Mouse (Mus musculus): Measurements from ENCODE around the gene Plin5.

Plin5 gene

DNA sequence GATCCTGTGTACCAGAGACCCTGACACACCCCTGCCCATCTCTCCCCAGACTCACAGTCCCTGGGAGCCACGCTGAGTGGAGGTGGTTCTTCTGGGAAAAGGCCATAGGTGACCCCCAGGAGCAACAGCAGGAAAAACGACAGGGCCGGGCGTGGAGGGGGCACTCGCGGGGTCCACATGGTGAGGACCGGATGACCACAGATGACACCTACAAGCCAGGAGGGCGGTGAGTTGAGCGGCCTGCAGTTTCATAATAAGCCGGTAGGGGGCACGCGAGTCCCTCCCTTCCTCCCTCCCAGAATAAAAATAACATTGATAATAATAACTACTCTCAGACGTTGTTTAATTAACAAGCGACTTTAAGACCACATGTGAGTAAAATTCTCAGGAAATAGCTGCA lies 15.3 kb upstream of the Plin5 start:
- DNase-seq = peak; percentile 65 to 78

- peak; percentile 74 to 86 for DNase-seq
Measured at GRCm38 (mm10) chr17:56131814-56132213, 14.4 kb upstream of the Plin5 start.

GRCm38 (mm10) chr17:56131136-56131535 lies 13.7 kb upstream of the Plin5 start:
- no peak for DNase-seq

DNA sequence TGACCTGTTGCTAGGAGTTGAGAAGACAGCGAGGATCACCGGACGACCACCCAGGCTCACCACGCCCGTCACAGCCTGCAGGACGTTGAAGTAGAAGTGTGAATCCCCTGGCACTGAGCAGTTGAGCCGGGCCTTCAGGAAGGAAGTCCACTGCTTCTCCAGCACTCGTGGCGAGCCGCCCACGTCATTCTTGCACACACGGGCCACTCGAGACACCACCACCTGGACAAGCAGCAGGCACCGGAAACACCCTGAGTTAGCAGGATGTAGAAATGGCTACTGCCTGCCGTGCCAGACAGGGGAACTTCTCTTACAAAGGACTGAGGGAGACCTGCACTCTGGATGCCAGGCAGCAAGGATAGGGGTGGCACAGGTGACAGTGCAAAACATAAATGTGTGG lies 10.8 kb upstream of the Plin5 start:
- no peak for DNase-seq

- no peak for DNase-seq
Measured at GRCm38 (mm10) chr17:56126175-56126574, 8.8 kb upstream of the Plin5 start.

- DNase-seq = no peak
Measured at GRCm38 (mm10) chr17:56125276-56125630, 7.9 kb upstream of the Plin5 start.

DNA sequence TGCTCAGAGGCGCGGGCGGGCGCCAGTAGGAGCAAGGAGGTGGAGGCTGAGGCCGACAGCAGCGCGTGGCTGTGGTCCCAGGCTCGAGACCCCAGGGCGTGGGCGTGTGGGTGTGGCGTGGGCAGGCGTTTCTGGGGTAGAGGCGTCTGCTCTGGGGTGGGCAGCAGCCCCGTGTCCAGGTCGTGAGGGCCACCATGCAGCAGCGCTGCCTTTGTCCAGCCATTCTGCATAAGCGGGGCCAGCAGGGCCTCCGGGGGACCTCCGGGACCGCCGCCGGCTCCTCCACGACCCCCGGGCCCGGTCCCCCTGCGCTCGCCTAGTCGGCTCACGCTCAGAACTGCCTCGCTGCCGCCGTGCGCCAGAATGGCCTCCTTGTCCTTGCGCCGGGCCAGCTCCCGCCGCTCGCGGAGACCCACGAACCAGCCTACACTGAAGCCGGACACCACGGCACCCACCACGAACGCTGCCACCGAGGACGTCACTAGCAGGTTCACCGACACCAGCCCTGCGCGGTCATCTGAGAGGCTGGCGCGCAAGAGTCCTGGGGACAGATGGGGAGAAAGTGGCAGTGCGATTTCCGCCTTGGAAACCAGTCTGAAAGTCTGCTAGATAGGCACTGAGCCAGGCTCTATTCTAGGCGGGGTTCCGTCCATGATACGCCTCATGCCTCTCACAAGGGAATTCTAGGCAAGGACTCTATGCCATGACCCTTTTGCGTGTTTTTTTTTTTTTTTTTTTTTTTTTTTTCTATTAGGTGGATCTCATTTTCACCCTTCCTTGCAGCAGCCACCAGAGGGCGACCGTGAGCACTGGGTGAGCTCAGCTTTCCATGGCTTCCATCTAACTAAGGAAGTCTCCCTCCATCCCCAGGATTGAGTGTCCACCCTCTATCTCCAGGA lies 7.2 kb upstream of the Plin5 start:
- DNase-seq = peak; percentile 75 to 76

DNA sequence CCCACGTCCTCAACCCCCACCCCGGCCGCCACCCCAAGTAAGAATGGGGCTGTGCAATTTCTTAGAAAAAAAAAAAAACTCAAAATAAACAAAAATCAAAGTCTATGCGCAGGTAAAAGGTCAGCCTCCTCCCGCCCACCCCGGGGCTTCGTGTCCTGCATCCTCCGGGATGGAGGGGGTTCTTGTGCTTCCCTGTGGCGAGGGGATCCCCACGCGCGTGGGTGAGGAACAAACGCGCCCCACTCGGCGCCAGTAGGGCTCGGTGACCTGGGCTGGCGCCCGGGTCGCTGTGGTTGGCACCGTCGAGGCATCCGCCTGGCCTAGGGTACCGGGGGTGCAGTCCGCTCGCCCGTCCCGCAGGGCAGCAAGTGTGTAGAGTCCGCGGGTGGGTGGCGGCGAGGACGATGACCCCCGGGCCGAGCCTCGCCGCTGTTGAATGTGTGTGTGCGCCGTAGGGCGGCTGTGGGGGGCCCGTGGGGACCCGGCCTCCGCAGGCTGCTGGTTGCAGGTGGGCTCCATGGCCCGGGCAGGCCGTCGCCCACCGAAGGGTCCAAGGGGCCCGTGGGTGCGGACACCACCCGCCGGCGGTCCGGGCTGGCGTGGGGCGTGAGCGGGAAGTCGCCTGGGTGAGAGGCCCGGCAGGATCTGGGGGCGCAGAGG lies 6.4 kb upstream of the Plin5 start:
- DNase-seq = no peak

DNA sequence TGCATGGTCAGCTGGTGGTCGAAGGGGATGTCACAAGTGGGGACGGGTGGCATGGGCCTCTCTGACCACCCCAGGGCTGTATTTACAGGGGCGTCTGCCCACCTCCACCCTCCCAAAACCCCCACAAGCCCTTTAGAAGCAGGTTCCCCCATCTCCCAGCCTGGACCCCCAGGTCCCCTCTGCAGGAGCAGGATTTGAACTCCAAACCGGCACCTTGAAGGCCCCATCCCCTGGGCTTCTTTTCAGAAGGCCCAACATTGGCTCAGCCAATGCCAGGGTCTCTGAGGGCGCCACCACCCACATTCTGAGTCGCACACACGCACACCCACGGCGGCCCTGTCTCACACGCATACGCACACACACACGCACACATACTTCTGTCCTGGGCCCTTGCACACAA lies 5.8 kb upstream of the Plin5 start:
- no peak for DNase-seq

DNA sequence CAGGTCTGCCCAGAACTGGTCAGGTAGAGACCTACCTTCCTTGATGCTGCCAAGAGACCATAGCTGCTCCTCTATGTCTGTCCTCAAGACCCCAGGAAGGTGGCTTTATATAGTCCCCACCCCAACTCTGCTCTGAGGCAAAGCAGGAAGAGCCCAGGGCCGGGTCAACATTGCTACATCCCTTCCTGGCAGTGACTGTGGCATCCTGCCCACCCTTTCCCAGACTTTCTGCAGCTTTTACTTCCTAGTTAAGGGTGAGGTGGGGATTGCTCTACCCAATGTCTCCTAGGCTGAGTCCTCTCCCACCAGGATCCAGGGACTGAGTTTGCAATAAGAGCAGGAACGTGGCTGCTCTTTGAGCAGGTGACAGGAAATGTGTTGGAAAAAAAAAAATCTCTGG lies 4.4 kb upstream of the Plin5 start, which contains the start of gene Lrg1:
TSS of gene Lrg1 (minus strand) at position 176 of the 400 bp plus-strand sequence.
- DNase-seq = no peak

DNA sequence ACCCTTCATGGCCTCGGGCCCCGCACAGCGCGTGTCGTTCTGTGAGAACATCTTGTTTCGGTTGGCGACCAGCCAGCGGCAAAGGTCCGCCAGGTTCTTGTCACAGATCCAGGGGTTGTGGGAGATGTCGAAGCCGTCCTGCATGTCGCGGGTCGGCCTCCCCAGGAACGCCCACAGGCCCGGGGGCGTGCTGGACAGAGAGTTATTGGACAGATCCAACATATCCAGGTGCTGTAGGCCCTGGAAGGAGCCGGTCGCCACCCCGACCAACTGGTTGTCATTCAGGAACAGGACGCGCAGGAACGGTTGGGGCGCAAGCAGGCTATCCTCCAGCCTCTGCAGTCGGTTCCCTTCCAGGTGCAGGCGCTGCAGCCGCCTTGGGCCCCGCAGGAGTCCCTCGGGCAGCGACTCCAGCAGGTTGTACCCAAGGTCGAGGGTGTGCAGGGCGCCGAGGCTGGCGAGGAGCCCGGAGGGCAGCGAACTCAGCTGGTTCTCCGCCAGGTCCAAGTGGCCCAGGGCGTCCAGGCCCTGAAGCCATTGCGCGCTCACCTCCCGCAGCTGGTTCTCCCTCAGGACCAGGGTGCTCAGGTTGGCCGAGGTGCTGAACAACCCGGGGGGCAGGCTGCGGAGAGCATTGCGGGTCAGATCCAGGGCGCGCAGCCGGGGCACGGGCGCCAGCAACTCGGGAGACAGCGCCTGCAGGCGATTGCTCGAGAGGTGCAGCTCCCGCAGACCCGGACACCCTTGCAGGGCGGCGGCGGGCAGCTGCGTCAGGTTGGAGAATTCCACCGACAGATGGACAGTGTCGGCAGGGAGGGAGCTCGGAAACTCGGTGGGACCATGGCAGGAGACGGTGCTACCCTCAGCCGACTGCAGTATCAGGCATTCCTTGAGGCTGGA lies 2.8 kb upstream of the Plin5 start:
- DNase-seq = peak; percentile 83 to 93

GRCm38 (mm10) chr17:56119431-56119830 lies 2.0 kb upstream of the Plin5 start:
- no peak for DNase-seq

GRCm38 (mm10) chr17:56116193-56116592 lies 1.2 kb downstream of the Plin5 start:
- no peak for DNase-seq

DNA sequence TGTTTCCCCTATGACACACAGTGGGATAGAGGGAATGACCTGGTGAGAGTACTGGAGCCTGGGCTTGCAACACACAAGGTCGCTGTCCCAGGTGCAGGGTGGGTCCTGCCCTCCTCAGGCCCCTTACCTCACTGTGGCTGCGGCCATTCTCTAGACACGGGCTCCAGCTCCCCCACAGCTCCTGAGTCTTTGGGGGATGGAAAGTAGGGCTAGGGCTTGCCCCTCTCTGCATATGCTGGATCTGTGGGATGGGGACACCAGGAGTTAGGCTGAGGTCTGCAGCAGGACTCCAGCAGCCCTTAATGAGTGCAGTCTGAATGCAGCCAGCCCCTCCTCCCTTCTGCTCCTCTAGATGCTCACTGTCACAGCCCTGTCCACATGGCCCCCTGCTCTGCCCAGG lies 4.7 kb downstream of the Plin5 start:
- DNase-seq = no peak

DNA sequence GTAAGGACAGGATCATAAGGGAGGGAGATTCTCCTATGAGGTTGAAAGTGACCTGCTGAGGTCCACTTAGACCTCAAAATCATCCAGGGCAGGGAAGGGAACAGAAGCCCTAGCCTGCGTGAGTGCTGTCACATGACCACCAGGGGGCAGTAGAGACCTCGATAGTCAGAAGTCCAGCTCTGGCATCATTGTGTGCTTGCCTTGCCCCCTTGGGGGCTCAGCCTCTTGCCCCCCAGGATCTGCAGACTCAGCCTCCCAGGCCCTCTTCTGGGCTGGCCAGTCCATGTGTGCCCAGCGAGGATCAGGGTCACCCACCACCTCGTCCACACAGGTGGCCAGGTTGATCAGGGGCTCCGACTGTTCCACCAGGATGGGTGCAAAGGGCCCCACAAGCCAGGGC lies 5.5 kb downstream of the Plin5 start:
- peak; percentile 72 to 79 for DNase-seq

DNA sequence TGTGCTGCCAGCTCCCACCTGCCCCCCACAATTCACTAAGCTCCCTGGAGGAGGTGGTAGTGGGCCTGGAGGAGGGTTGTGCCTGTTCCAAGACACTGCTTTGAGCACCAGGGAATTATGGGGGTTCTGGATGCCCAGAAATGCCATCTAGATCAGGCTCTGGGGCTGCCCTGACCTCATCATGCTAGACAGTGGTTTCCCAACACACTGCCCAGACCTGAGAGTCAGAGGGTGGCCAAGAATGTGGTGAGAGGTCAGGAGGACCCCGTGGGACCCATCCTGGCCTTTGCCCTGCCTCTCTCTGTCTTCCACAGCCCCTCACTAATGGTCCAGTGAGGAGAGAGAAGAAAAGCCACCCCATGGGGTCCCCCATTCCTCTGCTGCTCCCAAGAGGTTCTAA lies 6.4 kb downstream of the Plin5 start:
- peak in 1 of 2 experiments; percentile 42 for DNase-seq

DNA sequence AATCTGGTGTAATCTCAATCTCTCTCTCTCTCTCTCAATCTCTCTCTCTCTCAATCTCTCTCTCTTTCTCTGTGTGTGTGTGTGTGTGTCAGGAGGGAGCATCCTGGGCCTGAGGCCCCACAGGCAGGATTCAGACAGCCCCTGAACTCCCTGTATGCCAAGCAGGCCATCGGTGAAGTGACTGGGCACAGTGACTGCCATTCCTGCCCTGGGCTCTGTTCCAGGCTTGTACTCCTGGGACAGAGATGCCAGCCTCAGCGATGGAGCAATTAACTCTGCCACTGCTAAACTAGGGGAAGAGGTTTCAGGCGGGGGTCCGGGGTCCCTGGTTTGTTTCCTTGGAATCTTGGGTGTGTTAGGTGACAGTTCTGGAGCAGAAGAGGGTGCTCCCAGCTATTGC lies 6.8 kb downstream of the Plin5 start:
- peak in 1 of 2 experiments; percentile 51 for DNase-seq

DNA sequence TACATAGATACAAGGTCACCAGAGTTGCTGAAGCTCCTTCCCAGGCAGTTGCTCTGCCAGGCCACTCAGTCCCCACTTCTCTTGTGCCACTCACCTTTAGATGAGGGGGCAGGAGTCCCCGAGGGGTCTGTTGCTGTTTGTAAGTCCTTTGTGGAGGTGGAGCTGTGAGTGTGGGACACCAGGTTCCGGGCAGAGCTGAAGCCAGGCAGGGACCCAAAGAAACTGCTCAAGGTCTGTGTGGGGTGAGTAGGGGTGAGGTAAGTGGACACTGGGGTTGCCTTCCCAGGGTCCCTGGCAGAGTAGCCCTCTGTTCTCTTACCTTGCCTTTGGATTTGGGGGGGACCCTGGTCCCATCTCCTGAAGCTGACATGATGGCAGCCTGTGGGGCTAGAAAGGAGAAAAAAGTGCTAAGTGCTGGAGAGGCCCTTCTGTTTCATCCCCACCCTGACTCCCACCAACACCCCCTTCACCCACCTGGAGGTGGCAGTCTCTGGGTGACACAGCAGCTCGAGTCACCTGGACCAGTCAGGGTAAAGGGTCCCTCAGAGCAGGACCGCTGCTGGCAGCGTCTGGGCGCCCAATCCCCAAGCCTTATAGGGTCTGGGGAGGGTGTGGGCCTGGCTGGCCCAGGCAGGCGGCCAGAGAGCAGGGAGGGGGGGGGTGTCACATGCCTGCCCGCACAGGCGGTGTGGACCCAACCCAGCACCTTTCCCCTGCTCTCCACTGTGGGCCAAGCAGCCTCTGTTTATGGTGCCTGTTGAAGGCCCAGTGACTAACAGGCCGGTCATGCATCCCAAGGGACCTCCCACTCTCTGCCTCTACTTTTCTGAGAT lies 8.0 kb downstream of the Plin5 start, which contains the start of gene Plin4:
TSS of gene Plin4 (minus strand) at position 585 of the 833 bp plus-strand sequence.
- DNase-seq = peak in 1 of 2 experiments; percentile 70

DNA sequence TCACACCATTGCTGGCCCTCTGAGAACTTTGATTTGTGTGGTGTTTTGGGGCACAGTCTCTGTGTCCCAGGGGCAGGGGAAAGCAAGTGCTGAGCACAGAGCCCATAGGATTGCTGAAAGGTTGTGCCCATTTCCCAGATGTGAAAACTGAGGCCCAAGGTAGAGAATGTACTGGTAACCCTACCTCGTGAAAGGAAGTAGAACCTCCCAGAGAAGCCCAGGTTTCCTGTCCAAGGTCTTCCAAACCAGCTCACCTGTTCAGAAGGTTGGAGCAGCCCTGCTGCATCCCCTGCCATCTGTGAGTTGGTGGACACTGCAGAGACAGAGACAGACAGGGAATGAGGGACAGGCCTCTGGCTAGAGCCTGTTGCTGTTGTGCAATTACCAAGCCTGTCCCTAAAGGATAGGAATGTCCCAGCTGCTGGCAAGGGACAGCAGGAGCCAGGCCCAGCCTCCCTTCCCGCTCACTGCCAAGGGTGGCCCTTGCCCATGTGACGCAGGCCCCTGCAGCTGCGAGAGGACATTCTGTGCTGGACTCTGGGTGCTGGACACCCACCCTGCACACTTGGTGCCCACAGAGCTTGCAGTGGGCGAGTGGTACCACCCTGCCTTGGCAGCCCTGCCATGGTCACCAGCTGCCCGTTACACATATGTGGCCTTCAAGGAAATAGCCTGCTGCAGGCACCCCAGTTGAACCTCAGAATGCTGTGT lies 8.9 kb downstream of the Plin5 start:
- DNase-seq = peak in 1 of 2 experiments; percentile 77

DNA sequence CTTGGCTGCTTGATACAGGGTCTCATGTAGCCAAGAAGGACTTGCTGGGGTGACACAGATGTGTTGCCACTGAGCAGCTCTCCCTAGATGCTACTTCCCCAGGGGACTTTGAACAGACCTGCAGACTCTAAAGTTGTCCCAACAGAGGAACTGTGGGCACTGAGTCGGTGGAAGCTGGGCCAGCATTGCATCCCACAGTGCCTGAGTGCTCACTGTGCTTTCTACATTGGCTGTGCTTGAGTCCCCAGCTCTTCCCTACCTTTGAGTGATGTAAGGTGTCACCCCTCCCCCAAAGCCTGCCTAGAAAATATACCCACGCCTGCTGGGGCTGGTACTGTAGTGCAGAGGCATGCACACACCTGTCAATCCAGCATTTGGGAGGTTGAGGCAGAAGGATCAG lies 9.7 kb downstream of the Plin5 start:
- no peak for DNase-seq

GRCm38 (mm10) chr17:56106981-56107380 lies 10.4 kb downstream of the Plin5 start:
- DNase-seq = peak in 1 of 2 experiments; percentile 39
